Mouse (Mus musculus) brown adipose tissue, adult 24 weeks (tissue): ENCODE data around the gene Aph1b. TPM values are rescaled to one million over a fixed set of nuclear protein-coding genes. Genes with fewer than 3 reads are reported as not detected.
A peak's percentile ranks its signal among the peaks of the same experiment; 100 is the strongest.

Source experiments
- H3K27ac ChIP-seq: fragments of 200-500 bp; replicated peaks from 2 replicates; pipeline ENCODE4 v1.5.1; 2012; ENCODE audit warnings: low read depth, mild to moderate bottlenecking, low read length
- H3K4me1 ChIP-seq: fragments of 200-500 bp; 2 replicates; pipeline ENCODE4 v1.6.1; 2012; ENCODE audit warnings: low read length, mixed read lengths; ENCODE audit not compliant: control insufficient read depth, insufficient read depth, insufficient read length
- H3K4me3 ChIP-seq: fragments of 200-500 bp; 2 replicates; pipeline ENCODE4 v1.5.1; 2012; ENCODE audit warnings: low read depth, mild to moderate bottlenecking, low read length, moderate library complexity; ENCODE audit not compliant: insufficient read depth
- polyA plus RNA-seq: library from polyadenylated mRNA; stranded (reverse); fragments of >200 nt; gene quantifications from 2 replicates; pipeline ENCODE4 v1.2.4, GENCODE M21; 2012; ENCODE audit not compliant: missing spikeins, insufficient read depth, insufficient read length

Gene Aph1b
- polyA plus RNA-seq, 1 experiment = 9.2 TPM

GRCm38 (mm10) chr9:66730556-66730955 lies 64.7 kb downstream of the Aph1b start:
- Histone ChIP-seq H3K4me1 (peaks cover 2% of the 10 kb centered on the region; the same call in 1 of the 2 replicates), H3K27ac (no peak overlapping the region), H3K4me3 (no peak overlapping the region)

GRCm38 (mm10) chr9:66727333-66727732 lies 68.0 kb downstream of the Aph1b start:
- Histone ChIP-seq H3K4me3 (no peak overlapping the region), H3K4me1 (peaks cover 2% of the 10 kb centered on the region; the same call in 1 of the 2 replicates), H3K27ac (no peak overlapping the region)

GRCm38 (mm10) chr9:66725591-66725990 lies 69.7 kb downstream of the Aph1b start:
- H3K27ac ChIP-seq = peak overlapping the region; percentile 12; the same call in 1 of the 2 replicates
- H3K4me1 ChIP-seq = no peaks in the 10 kb centered on the region; the same call in 1 of the 2 replicates
- H3K4me3 ChIP-seq = no peak overlapping the region

Other genes starting within 250 kb of the Aph1b start
- gene Usp3, start 202.3 kb downstream of the Aph1b start, polyA plus RNA-seq = 16.8 and 17.9 TPM in 2 replicates
- gene Car12, start 81.8 kb downstream of the Aph1b start, polyA plus RNA-seq = 0.99 TPM in 1 of 2 replicates, not detected in the other
- not detected in 2 replicates for gene Gm10647, start 1.5 kb upstream of the Aph1b start, polyA plus RNA-seq
- 0.24 and 0.42 TPM in 2 replicates for gene Aph1c, start 39.2 kb upstream of the Aph1b start, polyA plus RNA-seq
- 8.2 and 8.9 TPM in 2 replicates for gene Rab8b, start 124.2 kb upstream of the Aph1b start, polyA plus RNA-seq
- gene Rps27l, start 150.6 kb upstream of the Aph1b start, polyA plus RNA-seq = 582 and 811 TPM in 2 replicates
- 19.0 and 27.1 TPM in 2 replicates for gene Lactb, start 180.0 kb upstream of the Aph1b start, polyA plus RNA-seq